Mouse (Mus musculus) adrenal gland, adult 8-10 months (tissue): ENCODE measurements at regions not wholly inside any gene's neighbourhood (a gene's known extent, or its start where the extent isn't known, plus 50 kb on each side); places are given as distances from the start of the nearest gene placed in this dataset.
"Not testable (repeated sequence)": the region's sequence is repeated elsewhere in the genome, so short reads cannot be mapped to it uniquely, and the experiment has no call there.

ENCODE experiments used
- DNase-seq: peaks from one replicate; pipeline ENCODE4 v3.0.0; 2022

GRCm38 (mm10) chr6:95058017-95058416 is 59.0 kb upstream of the Kbtbd8 start:
- DNase-seq = no peak

- DNase-seq = no peak
These were observed 60.8 kb upstream of the Kbtbd8 start for GRCm38 (mm10) chr6:95056222-95056621.

DNA sequence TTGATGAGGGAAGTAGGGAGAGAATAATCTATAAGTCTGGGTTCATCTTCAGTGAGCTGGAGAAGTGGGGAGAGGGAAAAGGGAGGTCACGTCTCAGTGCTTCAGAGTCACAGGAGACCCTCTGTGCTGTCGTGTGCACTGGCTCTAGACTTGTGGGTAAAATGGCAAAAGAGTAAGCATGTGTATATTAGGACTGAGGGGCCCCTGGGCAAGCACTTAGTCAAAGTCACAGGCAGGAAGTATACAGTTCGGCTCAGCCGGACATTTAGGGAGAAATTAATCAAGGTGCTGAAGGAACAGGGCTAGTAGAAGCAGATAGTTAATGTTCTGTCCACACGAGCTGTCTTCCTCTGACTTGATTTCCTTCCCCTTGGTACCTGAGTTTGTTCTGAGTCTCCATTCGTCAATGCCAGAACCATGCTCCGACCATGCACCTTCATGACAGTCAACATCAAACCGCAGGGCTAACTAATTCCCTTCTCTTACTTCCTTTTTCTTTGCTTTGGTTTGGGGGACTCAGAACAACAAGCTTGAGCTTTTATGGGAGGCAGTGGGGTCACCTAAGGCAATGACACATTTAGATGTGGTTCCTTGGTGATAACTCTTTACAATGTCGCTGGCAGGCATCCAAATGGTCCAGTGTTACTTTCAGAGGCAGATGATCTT is 63.2 kb upstream of the Kbtbd8 start:
- DNase-seq = no peak

- not testable (repeated sequence) for DNase-seq
These were observed 75.7 kb upstream of the Kbtbd8 start for GRCm38 (mm10) chr6:95041351-95041750.

- no peak for DNase-seq
These were observed 92.8 kb upstream of the Kbtbd8 start for GRCm38 (mm10) chr6:95024239-95024638.

DNA sequence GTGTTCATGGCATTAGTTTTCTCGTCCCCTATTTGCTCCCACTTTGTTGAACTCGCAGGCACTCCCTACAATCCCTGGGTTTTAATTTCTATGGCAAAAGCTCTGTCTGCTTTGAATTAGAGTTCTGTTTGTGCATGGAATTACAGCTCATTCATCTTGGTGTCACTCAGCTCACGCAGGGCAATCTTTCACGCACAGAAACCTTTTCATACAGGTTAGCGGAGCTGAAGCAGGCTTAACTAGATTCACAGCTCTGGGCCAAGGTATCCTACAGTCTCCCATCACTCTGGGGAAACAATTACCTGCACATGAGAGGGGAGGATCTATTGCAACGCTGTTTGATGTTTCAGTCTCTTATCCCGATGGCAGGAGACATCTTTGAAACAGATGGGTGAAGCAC is 95.3 kb upstream of the Kbtbd8 start:
- no peak for DNase-seq

DNA sequence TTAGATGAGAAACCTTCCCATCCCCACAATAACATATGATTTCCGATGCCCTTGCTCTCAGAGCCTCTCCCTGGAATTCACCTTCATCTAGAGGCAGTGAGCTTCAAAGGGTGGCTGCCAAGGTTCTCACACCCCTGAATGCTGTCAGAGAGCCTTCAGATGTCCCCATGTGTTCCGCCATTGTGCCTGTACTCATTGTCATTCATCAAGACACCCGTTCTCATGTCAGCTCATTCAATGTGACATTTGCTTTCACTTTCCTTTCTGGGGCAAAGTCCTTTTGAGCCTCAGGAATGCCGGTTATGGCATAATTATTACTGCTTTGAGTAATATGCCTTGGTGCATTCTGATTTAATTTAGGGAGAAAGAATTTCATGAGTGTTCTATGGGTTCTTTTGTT is 99.1 kb upstream of the Kbtbd8 start:
- DNase-seq = no peak

GRCm38 (mm10) chr6:95017484-95017883 is 99.6 kb upstream of the Kbtbd8 start:
- no peak for DNase-seq

DNA sequence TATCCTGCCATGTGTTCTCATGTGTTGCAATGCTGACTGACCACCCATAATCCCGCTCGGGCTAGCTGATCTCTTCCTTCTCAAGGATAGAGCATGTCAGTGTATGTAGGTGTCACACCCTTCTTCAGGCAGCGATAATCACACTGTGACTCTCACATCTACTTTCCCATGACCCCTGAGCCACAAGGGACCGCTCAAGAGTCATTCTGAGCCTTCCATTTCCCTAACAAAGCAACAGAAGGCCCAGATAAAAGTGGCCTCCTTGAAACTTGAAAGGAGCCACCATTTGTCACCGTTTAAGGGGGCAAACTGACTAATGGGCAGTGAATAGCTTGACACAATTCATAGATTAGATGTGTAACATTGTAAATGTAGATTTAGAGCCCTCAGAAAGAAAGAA is 103.9 kb upstream of the Kbtbd8 start:
- no peak for DNase-seq

DNA sequence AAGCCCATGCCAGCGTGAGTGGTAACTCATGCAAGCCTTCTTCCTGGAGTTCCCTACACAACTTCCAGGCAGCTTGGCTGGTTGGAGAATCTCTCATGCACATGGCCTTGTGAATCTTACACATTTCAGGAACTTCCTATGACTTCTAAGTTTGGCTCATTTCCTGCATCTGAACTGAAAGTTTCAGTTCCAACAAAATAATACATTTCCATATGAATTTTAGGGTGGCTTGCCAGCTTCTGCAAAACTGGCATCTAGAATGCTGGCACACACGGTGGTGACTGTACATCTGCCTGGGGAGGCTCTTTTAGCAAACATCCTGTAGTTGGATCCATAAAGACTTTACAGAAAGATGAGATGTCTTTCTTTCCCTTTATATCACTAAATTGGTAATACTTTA is 110.6 kb upstream of the Kbtbd8 start:
- no peak for DNase-seq

DNA sequence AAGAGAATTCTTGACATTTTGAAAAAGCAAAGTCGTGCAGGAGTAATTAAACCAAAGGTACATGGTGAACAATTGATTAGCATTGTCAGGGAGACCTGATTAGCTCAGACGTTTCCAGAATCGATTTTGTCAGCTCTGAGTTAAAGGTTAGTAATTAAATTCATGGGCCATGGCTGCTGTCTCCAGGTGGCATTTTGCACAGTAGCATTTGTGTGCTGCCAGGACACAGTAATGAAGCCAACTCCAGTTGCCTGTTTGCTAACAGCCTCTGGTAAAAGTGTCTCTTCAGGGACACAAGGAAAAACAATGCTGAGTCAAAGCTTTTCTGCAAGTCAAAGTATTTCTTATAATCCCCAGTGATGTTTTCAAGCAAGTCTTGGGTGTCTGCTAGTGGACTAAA is 113.3 kb upstream of the Kbtbd8 start:
- no peak for DNase-seq

DNA sequence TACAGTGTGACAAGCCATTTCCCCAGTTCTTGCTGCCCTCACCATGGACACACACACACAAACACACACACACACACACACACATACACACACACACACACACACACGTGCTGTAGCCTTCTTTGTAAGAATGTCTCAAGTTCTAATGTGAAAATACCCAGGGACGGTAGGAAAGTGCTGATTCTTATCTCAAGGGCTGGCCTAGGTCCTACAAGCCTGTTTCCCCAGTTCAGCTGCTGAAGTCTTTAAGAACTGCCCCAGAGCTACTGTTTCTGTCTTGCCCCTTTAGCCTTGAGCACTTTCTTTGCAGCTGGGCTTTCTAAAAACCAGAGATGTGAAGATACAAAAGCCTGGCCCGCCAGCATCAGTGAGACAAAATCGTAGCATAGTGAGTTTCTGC is 117.5 kb upstream of the Kbtbd8 start:
- no peak for DNase-seq

GRCm38 (mm10) chr6:94999002-94999401 is 118.0 kb upstream of the Kbtbd8 start:
- DNase-seq = peak; percentile 17

- no peak for DNase-seq
These were observed 118.7 kb upstream of the Kbtbd8 start for GRCm38 (mm10) chr6:94998371-94998770.

DNA sequence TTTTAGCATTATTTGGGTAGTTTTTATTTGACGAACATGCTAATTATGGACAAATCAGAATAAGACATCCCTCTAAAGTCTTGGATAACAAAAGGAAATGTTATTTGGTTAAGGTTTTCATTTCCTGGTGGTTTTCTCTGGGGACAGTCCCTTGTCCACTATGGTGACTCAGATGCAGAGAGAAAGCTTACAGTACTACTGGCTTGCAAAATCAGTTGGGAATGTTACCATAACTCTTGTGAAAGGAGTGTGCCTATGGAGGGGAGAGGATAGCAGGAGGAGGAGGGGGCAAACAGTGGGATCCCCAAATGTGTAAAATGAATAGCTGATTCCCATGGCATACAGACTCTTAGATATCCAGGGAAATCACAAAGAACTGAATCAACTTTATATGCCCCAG is 122.7 kb upstream of the Kbtbd8 start:
- DNase-seq = no peak

GRCm38 (mm10) chr6:94987427-94987826 is 129.6 kb upstream of the Kbtbd8 start:
- DNase-seq = no peak

DNA sequence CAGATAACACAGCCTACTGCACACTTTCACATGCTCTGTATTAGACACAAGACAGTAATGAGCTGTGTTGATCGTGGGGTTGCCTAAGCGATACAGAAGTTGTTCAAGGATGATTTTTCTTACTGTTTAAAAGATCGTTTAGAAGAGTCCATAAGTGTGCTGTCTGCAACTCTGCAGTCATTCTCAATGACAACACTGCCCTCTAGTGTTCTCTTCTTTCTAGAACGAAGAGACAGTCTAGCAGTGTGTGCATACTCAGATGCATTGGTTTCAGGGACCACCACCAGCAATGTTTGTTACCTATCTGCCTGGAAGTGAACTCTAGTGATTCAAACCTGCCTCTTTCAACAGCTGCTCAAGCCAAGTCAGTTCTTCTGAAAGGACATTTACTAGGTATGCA is 130.7 kb upstream of the Kbtbd8 start:
- DNase-seq = no peak

GRCm38 (mm10) chr6:94984411-94984895 is 132.6 kb upstream of the Kbtbd8 start:
- DNase-seq = no peak

DNA sequence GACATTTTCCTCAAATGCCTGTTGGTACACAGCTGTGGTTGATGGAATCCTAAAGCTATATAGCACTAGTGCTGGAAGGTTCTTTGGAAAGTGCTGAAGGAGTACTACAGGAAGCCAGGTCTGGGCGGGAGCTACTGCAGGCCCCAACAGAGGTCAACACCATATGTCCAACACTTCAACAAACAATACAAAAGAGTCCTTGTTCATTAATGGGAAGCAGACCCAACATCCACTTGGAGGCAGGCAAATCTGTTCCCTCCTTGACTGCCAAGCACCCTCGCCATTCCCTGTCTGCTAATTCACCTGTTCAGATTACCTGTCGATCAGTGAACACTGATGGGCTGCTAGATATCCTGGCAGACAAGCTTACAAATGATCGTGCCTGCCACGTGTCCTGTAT is 148.4 kb upstream of the Kbtbd8 start:
- no peak for DNase-seq

DNA sequence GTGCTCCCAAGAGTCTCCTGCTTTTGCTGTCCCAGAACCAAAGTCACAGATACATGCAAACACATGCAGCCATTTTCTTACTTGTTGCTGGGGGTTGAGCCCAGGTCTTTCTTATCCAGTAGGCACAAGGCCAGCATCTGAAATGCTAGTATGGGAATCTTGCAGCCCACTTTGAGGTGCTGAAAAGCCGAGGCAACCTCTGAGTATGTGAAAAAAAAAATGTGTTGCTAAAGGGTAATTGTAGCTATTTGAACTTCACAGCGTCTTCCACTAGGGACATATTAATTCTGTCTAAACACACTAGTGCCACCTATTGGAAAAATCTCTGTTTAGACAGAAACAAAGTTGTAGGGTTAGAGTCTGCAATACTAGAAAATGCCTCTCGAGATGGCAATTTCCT is 150.1 kb upstream of the Kbtbd8 start:
- DNase-seq = no peak

GRCm38 (mm10) chr6:94963204-94963603 is 153.8 kb upstream of the Kbtbd8 start:
- DNase-seq = no peak

- no peak for DNase-seq
These were observed 154.5 kb upstream of the Kbtbd8 start for GRCm38 (mm10) chr6:94962411-94963087.

DNA sequence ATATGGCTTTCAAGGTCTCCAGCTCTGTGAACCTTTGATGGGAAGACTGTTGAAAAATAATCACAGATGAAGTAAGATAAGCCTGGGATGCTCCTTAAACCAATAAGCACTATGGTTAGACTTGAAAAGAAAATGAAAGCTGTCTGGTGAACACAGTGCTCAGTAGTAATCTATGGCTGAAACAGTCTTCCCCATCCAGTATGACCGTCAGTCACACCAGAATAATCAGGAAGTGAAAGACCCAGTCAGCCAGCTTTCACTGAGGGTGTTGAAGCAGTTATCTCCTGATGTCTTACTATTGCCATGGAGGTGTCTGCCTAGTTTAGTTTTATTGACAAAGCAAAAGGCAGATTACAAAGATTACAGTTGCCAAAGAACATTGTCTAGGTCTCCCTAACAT is 155.2 kb upstream of the Kbtbd8 start:
- no peak for DNase-seq

DNA sequence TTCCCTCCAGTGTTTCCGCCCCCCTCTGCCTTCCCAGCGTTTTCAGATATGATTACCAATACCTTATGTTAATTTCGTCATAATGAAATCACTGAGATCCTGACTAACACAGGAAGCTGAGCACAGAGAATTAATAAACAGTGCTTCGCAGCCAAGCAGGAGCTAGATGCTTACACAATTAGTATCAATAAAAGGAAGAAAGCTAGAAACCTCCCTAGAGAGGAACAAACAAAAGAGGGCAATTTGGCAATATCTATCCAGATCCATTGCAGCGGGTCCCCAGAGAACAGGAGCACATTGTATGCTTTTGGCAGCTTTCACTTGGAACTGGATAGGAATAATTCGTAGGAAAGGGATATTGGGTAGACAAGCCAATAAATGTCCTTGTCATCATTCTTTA is 159.1 kb upstream of the Kbtbd8 start:
- no peak for DNase-seq
